Mouse (Mus musculus): ENCODE measurements at regions not wholly inside any gene's neighbourhood (a gene's known extent, or its start where the extent isn't known, plus 50 kb on each side); places are given as distances from the start of the nearest gene placed in this dataset.

DNA sequence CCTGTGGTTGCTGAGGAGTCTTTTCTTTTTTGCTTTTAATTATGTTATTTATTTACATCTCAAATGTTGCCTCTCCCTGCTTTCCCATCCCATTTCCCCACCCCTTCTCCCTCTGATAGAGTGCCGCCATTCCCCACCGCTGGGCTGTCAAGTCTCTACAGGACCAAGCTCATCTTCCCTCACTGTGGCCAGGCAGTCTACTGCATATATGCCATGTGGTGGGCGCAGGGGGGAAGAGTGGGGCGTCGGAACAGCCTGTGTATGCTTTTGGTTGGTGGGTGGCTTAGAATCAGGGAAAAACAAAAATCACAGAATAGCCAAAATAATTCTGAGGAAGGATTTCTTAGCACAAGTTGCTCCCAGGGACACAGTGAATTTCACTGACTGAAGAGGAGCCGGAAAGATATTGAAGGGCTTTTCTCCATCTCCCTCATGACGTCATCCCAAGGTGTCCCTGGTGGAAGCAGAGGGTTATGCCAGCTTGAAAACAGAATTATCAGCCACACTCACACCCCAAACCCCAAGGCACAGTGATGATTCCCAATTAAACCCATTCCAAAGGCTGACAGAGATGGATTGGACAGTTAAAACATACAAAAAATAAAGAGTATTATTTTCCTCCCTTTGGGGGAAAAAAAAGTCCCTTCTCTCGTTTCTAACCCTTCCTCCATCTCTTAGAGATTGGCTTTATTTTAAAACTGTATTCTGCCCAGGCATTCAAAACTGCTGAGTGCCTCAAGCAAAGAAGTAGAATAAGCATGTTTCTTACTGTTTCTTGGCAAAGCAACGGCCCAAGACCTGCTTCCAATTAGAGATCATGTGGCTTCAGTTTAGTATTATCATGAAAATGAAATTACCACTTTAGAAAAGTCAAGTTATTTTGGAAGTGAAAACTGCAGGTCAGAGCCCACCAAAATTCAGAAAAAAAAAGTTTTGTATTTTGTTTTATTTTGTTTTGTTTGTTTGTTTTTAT is 232.0 kb downstream of the Clic5 start:
- no peak for DNase-seq

DNA sequence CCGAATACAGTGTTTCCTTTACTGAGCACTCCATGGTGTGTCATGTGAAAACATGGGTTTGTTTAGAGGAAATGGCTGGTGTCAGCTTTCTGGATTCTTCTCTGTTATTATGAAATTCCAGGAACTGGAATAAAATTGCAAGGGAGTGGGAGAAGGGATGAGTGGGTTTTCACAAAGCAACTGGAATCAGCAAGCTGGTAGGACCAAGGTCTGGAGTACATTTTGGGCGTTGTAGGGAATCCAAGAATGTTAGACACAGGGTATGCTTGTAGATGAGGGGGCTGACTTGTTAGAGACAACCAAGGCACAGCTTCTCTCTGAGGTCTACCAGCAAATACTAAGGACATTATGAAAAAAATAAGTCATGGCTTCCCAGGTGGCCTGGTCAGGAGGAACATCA is 233.8 kb downstream of the Clic5 start:
- no peak for DNase-seq

DNA sequence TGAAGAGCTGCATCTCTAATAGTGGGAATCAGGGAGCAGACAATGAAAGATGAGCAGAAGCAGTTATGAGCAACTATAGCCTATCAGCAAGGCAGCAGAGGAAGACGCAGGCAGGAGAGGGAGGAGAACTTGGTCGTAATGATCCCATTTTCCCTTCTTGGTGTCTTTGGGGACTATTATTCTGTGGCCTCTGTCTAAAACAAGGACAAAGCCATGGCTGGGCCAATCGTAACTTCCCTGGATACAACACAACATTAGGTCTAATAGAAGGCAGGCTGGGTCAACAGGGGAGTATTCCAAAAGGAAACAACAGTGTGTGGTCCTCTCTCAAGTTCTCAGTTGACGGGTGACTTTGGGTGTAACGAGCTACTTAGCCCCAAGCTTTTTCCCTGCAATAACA is 234.5 kb downstream of the Clic5 start:
- DNase-seq, result no peak

DNA sequence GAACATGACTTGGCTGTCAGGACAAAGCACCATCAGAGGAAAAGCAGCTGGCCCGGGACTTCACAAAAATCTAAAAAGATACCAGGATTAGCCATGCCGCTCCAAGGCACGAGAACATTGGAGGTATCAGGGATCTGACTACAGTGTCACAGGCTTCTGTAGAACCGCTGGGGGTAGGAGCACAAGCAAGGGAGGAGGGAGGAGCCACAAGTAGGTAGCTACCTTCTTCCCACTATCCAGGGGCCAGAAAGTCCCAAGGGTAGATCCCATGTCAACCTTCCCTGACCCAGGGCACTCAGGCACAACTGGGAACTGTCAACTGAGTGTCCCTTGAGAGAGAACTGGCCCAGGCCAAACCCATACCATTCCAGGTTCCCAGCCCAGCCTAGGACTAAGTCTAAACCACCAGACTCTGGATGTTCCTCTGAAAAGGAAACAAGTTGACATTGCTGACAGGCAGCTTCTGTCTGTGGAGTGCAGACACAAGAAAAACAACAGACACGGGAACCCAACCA is 235.1 kb downstream of the Clic5 start:
- no peak for DNase-seq

DNA sequence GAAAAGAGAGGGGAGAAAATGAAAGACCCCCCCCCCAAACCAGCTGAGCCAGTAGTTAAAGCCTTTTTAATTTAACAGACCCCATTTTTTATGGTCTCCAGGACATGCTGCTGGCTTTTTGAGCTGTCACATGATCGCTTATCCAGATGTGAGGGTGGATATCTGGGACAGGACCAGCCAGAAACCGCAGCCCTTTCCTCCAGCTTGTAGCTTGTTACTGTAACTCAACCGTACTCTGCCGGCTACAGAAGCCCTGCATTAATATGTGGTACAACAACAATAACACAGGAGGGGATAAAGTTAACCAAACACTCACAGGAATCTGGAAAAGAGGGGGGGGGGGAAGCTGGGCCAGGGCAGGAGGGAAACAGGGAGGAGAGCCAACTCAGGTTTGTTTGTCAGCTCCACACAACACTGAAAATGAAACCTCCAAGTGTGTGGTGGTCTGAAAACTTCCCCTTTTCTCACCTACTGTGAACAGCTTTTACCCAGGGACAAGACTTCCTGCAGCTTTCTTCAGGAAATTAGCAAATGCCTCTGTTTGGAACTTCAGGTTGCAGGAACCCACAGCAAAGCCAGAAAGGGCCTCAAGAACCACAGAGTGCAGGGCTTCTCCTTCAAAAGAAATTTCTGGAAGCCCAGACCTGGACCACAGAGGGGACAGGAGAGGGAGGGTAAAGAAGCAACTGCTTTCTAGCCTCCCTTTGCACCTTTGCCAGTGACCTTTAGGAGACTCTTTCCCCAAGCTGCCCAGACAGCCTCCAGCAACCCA is 244.3 kb downstream of the Clic5 start:
- DNase-seq, result no peak

DNA sequence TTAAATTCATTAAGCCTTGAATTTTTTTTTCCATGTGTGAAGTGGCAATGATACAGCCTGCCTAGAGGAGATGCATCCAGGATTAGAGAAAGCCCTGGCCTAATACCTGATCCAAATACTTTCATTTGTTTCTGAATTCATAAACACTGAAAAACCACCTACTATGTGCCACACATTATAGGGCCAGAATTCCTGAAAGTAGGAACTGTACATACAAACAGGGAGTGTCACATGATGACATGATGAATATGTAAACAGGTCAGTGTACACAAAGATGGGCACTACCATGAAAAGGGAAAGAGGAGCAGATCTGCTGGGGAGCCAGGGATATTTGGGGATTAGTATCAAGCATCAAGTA is 244.9 kb downstream of the Clic5 start:
- DNase-seq, result no peak

DNA sequence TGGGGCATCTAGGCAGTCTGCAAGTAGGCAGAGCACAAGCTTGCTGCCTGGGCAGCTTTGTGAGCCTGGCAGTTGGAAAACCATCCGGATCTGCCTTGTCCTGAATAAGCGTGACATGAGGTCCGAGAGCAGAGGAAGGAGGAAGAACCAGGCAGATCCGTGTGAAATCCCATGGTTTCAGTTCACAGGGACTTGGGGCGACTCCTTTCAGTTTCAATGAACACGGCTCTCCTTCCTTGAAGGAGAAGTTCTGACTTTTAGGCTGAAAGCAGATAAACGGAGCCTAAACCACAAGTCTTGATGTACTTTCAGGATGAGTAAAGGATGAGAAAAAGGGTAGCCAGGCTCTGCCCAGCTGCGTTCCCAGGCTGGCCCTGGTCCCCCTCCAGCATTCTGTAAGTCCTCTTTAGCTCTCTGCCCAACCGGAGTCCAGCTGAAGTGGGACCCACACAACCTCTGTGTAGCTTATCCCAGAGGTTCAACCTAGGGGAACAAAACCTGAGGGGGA is 248.2 kb downstream of the Clic5 start:
- DNase-seq, result no peak

DNA sequence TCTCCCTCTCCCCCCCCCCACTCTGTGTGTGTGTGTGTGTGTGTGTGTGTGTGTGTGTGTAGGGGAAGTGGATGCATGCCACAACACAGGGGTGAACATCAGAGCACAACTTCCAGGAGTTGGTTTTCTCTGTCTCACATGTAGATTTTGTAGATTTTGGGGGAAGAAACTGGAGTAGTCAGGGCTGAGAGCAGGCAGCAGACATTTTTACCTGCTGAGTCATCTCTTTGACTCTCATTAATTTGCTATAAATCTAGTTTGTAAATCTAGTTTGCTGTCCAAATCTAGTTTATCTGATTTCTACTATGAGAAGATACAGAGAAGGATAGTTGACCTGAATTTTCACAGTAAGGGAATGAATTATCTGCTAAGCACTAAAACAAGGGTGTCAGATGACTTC is 250.1 kb downstream of the Clic5 start:
- no peak for DNase-seq

DNA sequence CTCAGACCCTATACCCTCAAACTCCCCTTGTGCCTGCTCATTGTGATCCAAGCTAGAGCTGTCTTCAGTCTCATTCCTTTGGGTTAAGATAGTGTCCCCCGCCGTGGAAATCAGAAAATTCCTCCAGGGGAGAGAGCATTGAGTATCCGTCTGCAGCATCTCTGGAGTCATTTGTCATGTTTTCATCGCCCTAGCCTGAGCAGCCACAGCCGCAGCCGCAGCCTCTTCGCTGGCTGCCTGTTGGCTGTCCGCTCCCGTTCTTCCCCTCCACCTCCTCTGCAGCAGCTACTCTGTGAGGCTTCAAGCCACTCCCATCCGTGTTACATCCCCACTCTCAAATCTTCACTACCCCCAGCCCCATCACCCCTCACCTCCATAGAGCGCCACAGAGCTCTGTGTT is 255.1 kb downstream of the Clic5 start:
- DNase-seq, result no peak

DNA sequence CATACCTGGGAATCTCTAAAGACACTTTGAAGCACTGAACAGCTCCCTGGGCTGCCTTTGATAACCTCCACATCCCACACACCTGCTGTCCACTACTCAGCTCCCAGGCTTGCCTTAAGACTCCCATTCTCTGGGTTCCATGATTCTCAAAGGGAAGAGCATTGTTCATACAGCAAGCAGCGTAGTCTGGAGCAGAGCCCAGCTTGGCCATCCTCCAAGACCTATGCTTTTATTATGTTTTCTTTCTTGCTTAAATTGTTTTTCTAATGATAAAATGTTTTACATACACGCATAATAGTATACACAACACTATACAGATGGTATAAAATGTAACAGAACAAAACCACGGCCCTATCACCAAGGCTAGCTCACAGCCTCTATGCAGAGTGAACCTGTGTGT is 257.0 kb downstream of the Clic5 start:
- no peak for DNase-seq

All from lung, postnatal 36 days (tissue).